Mouse (Mus musculus): ENCODE measurements around the gene Lepr. TPM values are rescaled to one million over a fixed set of nuclear protein-coding genes. Genes with fewer than 3 reads are reported as not detected.

The Lepr gene
- polyA plus RNA-seq (2014; fragmentation: Illumina TruSeq; extraction: RNeasy Lipid Tissue Mini Kit (QIAGEN cat#74804); ENCODE audit: low read depth, low replicate concordance) = 34.0 TPM

GRCm38 (mm10) chr4:101717367-101718121, at the start of gene Lepr:
Lepr (plus strand) TSS chr4:101717404.

GRCm38 (mm10) chr4:101843923-101844322, 126.7 kb downstream of the Lepr start, which contains the start of gene B020004J07Rik:
B020004J07Rik (minus strand) TSS chr4:101844023.

Other genes with a start within 250 kb of the Lepr start
- gene Dnajc6, start 220.8 kb upstream of the Lepr start, polyA plus RNA-seq (2014; fragmentation: Illumina TruSeq; extraction: RNeasy Lipid Tissue Mini Kit (QIAGEN cat#74804); ENCODE audit: low read depth, low replicate concordance) = 22.8 TPM
- gene Leprot, start 69.7 kb upstream of the Lepr start, polyA plus RNA-seq (2014; fragmentation: Illumina TruSeq; extraction: RNeasy Lipid Tissue Mini Kit (QIAGEN cat#74804); ENCODE audit: low read depth, low replicate concordance) = 66.5 TPM
- not detected for gene B020004J07Rik, start 126.6 kb downstream of the Lepr start, polyA plus RNA-seq (2014; fragmentation: Illumina TruSeq; extraction: RNeasy Lipid Tissue Mini Kit (QIAGEN cat#74804); ENCODE audit: low read depth, low replicate concordance)
- not detected for gene C130073F10Rik, start 176.4 kb downstream of the Lepr start, polyA plus RNA-seq (2014; fragmentation: Illumina TruSeq; extraction: RNeasy Lipid Tissue Mini Kit (QIAGEN cat#74804); ENCODE audit: low read depth, low replicate concordance)
- gene Gm12800, start 191.7 kb downstream of the Lepr start, polyA plus RNA-seq (2014; fragmentation: Illumina TruSeq; extraction: RNeasy Lipid Tissue Mini Kit (QIAGEN cat#74804); ENCODE audit: low read depth, low replicate concordance) = not detected
- gene Gm12794, start 223.0 kb downstream of the Lepr start, polyA plus RNA-seq (2014; fragmentation: Illumina TruSeq; extraction: RNeasy Lipid Tissue Mini Kit (QIAGEN cat#74804); ENCODE audit: low read depth, low replicate concordance) = not detected